Mouse (Mus musculus) liver, postnatal 0 days (tissue): ENCODE data around the gene Lyg2.

Source experiments
- CTCF ChIP-seq: sonication (generic); IDR thresholded peaks from 2 replicates; pipeline ENCODE4 v1.5.1; 2016; ENCODE audit warnings: antibody characterized with exemption, low read depth
- EP300 ChIP-seq: IDR thresholded peaks from 2 replicates; pipeline ENCODE4 v1.6.1; 2016; ENCODE audit warnings: antibody characterized with exemption, low read depth, mild to moderate bottlenecking

DNA sequence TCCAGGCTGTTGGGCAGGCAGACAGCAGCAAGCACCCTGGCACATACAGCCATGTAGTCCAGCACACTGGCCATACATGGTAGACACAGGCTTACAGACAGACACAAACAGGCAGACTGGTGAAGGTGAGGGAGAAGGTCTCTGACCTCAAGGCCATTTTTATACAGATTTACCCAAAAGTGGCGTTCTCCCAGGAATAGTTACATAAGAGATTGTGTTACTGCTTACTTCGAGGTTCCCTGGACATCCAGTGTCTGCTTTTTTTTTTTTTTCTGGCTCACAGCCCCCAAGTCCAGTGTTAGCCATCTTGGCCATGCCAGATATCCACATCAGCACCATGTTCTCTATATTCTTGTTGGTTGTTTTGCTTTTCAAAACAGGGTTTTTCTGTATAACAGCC is 42.2 kb upstream of the Lyg2 start:
- TF ChIP-seq CTCF (no peak), EP300 (no peak)
